Mouse (Mus musculus) ovary, postnatal 14 days (tissue): ENCODE data around the gene Derl3.
"Not testable (repeated sequence)": the region's sequence is repeated elsewhere in the genome, so short reads cannot be mapped to it uniquely, and the experiment has no call there.

ENCODE experiments used
- DNase-seq: peaks from one replicate; pipeline ENCODE4 v3.0.0; 2022; ENCODE audit warnings: low spot score

The Derl3 gene

GRCm38 (mm10) chr10:75893089-75893750, at the start of gene Derl3:
TSS of gene Derl3 (plus strand) at chr10:75893413.
- peak; percentile 76 for DNase-seq

GRCm38 (mm10) chr10:75843898-75844297, 49.3 kb upstream of the Derl3 start:
- DNase-seq: not testable (repeated sequence)

GRCm38 (mm10) chr10:75844800-75845199, 48.4 kb upstream of the Derl3 start:
- no peak for DNase-seq

- no peak for DNase-seq
These were observed 47.8 kb upstream of the Derl3 start for GRCm38 (mm10) chr10:75845306-75845930.

GRCm38 (mm10) chr10:75848382-75848781, 44.8 kb upstream of the Derl3 start:
- no peak for DNase-seq

- DNase-seq: no peak
These were observed 42.1 kb upstream of the Derl3 start for GRCm38 (mm10) chr10:75851076-75851475.

GRCm38 (mm10) chr10:75851681-75852080, 41.5 kb upstream of the Derl3 start:
- no peak for DNase-seq

GRCm38 (mm10) chr10:75852539-75853125, 40.6 kb upstream of the Derl3 start:
- DNase-seq: no peak

GRCm38 (mm10) chr10:75853452-75853851, 39.8 kb upstream of the Derl3 start:
- peak; percentile 77 for DNase-seq

- DNase-seq: no peak
These were observed 39.1 kb upstream of the Derl3 start for GRCm38 (mm10) chr10:75854096-75854495.

- no peak for DNase-seq
These were observed 38.4 kb upstream of the Derl3 start for GRCm38 (mm10) chr10:75854791-75855190.

GRCm38 (mm10) chr10:75855416-75855981, 37.7 kb upstream of the Derl3 start:
- DNase-seq: no peak

- DNase-seq: no peak
These were observed 36.9 kb upstream of the Derl3 start for GRCm38 (mm10) chr10:75856155-75856907.

GRCm38 (mm10) chr10:75856976-75857375, 36.2 kb upstream of the Derl3 start:
- DNase-seq: no peak

- no peak for DNase-seq
These were observed 35.6 kb upstream of the Derl3 start for GRCm38 (mm10) chr10:75857598-75857997.

GRCm38 (mm10) chr10:75859107-75859746, 34.0 kb upstream of the Derl3 start:
- DNase-seq: no peak

- DNase-seq: peak; percentile 71
These were observed 33.3 kb upstream of the Derl3 start, which contains the start of gene Mif for GRCm38 (mm10) chr10:75859786-75860470. TSS of gene Mif (minus strand) at chr10:75860240.

GRCm38 (mm10) chr10:75860746-75861145, 32.5 kb upstream of the Derl3 start:
- no peak for DNase-seq

GRCm38 (mm10) chr10:75861587-75861986, 31.6 kb upstream of the Derl3 start:
- no peak for DNase-seq

- no peak for DNase-seq
These were observed 20.9 kb upstream of the Derl3 start for GRCm38 (mm10) chr10:75872025-75872914.
